Mouse (Mus musculus): ENCODE measurements around the gene Megf8.
A peak's percentile ranks its signal among the peaks of the same experiment; 100 is the strongest.

Gene Megf8

DNA sequence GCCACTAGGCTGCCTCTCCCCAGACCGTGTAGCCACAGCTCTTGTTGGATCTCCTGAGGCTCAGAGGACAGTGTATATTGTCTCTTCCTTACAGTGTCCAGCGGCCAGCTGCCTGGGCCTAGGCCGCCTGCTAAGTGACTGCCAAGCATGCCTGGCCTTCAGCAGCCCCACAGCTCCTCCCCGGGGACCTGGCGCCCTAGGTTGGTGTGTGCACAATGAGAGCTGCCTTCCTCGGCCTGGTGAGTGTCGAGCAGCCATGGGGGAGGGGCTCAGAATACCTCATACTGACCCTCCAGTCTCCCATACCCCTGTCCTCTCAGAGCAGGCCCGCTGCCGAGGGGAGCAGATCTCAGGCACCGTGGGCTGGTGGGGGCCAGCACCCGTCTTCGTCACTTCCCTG lies 17.5 kb downstream of the Megf8 start:
- DNase-seq (ENCODE audit: low spot score) = no peak

DNA sequence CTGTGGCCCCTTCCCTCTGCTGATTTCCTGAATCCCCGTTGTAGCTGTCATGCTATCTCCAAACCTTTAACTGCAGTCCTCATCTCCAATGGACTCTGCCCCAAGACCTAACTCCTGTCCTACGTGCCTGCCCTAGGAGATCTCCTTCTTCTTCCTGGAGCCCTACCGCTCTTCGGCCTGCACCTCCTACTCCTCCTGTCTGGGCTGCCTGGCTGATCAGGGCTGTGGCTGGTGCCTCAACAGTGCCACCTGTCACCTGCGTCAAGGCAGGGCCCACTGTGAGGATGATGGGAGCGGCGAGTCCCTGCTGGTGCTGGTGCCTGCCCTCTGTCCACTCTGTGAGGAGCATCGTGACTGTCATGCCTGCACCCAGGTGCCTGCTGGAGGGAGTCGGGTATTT lies 22.4 kb downstream of the Megf8 start:
- DNase-seq (ENCODE audit: low spot score) = no peak

DNA sequence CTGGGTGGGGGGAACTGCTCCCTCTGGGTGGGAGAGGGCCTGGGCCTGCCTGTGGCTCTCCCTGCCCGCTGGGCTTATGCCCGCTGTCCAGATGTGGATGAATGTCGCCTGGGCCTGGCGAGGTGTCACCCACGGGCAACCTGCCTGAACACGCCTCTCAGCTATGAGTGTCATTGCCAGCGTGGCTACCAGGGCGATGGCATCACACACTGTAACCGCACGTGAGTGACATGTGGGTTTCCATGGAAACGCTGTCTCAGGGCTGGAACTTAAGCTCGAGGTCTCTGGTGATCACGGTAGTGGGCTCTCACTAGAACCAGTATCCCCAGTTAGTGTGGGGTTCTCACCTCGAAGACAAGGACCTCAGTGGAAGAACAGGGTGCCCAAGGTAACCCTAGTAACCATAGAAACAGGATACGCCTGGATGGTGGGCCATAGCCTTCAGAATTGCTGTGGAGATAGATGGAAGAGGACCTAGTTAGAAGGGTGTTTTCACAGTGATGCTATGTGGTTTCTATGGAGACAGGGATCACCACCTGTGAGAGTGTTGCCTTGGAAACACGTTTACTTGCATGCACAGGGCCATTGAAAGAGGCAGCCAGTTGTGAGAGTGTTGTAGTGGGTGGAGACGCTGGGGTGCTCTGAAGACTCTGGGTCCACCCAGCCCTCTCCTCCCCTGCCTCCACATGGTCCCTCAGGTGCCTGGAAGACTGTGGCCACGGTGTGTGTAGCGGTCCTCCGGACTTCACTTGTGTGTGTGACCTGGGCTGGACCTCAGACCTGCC lies 24.2 kb downstream of the Megf8 start:
- DNase-seq (ENCODE audit: low spot score) = no peak

DNA sequence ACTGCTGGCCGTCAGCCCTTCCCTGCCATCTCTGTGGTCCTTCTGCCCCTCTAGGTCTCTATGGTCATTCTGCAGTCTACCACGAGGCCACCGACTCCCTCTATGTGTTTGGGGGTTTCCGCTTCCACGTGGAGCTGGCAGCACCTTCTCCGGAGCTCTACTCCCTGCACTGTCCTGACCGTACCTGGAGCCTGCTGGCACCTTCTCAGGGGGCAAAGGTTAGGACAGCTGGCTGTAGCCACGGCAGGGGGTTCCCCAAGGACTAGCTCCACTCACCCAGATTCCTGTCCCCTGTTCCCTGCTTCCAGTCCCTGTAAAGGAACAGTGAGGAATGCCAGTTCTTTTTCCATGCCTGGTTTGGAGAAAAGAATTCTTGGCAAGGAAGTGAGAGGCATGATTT lies 31.9 kb downstream of the Megf8 start:
- DNase-seq (ENCODE audit: low spot score) = no peak

DNA sequence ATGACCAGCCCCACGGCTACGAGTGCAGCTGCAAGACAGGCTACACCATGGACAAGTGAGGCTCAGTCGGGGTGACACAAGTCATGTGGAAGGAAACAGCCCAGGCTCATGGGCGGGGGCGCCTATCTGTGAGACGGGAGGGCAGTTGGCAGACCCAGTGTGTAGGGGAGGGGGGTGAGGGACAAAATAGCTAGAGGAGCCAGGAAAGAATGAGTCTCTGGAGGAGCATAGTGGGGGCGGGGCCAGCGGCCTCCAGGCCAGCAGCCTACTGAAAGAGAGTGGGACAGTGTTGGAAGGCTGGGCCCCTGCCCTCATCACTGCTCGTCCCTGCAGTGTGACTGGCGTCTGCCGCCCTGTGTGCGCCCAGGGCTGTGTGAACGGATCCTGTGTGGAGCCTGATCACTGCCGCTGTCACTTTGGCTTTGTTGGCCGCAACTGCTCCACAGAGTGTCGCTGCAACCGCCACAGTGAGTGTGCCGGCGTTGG lies 41.8 kb downstream of the Megf8 start:
- DNase-seq (ENCODE audit: low spot score) = no peak

DNA sequence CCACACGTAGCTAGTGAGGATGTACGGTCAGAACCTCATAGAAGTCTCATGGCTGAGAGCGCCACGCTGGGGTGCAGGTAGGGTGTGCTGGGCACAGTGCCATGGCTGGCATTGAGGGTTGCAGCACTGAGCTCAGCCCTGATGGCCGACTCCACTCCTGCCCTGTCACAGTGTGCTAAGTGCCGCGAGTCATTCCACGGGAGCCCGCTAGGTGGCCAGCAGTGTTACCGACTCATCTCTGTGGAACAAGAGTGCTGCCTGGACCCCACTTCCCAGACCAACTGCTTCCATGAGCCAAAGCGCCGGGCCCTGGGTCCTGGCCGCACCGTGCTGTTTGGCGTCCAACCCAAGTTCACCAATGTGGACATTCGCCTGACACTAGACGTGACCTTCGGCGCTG lies 46.2 kb downstream of the Megf8 start:
- DNase-seq (ENCODE audit: low spot score) = no peak

DNA sequence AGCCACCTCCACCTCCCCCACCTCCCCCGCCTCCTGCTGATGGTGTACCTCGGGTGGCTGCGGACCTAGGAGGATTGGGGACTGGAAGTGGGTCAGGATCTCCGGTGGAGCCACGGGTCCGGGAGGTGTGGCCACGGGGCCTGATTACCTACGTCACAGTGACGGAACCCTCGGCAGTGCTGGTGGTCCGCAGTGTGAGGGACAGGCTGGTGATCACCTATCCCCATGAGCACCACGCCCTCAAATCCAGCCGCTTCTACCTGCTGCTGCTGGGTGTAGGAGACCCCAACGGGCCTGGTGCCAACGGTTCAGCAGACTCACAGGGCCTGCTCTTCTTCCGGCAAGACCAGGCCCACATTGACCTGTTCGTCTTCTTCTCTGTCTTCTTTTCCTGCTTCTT lies 46.7 kb downstream of the Megf8 start:
- no peak for DNase-seq (ENCODE audit: low spot score)

DNA sequence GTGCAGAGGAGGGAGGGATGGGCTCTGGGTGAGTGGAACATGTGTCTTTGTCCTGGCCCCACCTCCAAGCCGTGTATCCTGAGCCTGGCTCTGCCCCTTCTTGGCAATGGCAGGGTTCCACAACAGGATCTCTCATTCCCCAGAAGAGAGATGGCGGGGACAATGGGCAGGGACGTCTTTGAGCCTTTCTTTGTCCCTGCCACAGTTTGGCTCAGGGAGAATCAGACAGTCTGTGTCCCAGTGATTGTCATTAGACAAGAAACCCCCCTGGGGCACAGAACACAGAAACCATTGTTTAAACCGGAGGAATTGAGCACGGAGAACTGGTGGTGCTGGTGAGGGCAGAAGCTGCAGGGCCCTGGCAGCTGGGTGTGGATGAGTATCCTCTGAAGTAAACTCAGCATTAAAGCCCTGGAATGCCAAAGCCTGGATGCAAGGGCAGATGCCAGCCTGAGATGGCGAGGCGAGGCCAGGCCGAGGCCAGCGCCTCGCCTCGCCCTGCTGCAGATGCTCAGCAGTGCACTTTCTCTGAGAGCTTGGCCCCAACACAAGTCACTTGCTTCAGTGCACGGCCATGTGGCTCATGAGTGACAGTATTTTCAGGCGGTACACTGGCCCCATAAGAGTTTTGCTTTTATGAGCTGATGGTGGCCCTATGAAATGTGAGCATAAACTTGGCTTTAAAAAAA lies 49.1 kb downstream of the Megf8 start:
- DNase-seq (ENCODE audit: low spot score) = no peak

DNA sequence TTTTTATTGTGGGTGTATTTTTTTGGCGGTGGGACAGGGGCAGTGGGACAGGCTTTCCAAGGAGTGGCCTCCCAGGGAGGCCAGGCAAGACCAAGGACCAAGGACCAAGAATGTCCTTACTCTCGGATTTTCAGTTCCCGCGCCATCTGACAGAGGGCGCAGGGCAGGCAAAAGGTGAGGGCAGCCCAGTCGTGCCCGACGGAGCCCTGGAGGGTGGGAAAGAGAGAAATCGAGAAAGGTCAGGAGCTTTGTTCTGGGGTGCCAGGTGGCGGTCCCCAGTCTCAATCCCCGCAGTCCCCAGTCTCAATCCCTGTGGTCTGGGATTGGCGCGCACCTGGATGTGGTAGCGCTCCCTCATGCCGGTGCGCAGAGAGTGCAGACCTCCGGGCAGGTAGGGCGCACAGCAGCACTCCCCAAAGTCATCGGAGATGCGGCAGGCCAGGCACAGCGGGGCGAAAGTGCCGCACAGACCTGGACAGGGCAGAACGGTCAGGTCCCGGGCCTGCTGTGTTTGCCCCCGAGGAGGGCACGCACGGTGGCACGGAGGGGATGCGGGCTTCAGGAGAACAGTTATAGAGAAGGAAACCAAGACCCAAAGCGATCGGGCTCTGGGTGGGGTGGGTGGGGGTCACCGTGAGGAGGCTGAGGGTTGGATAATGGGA lies 50.8 kb downstream of the Megf8 start:
- no peak for DNase-seq (ENCODE audit: low spot score)

DNA sequence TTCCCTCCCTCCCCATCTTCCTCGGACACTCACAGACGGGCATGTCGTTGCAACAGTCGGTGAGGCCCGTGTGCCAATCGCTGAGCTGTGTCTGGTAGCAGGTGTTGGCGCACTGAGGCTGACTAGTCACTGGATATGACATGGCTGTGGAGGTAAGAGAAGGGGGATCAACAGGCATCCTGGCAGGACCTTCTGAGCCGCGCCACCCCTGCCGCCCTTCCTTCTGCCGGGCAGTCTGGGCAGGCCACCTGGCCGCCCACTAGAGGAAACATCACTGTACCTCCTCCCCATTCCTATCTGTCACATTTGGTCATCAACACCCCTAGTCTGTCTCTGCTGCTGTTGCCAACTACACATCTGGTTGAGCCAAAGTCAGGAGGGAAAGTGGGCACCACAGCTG lies 51.4 kb downstream of the Megf8 start:
- DNase-seq (ENCODE audit: low spot score) = no peak

DNA sequence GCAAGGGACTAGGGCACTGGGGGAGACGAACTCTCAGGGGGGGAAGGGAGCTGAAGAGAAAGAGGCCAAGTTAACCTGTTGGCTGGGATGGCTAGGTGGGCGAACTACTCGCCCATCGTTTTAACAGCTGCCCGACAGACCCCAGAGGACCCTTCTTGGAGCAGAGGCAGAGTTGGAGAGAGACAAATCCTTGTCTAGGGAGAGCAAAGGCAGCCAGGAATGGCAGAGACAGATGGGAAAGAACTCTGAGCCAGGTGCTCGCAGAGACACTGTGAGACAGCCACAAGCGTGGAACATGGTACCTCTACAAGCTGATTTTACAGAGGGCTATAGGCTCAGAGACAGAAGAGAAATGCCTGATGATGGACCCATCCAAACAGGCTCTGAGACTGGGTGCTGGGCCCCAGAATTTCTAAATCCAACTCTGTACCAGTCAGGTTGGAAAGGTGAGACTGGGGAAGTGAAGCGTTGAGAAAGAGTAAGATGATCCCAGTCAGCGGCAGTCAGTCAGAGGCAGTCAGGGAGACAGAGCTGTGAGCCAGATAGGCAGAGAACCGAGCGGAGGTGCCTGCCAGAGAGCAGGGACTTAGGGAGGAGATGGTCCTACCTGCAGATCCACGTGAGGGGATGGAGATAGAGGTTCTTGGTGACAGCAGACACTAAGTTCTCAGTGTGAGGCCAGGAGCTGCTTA lies 52.2 kb downstream of the Megf8 start, which contains the start of gene Cnfn:
Gene Cnfn, minus strand, starts transcription at position 667 of the 692 bp plus-strand sequence.
- DNase-seq (ENCODE audit: low spot score) = no peak

DNA sequence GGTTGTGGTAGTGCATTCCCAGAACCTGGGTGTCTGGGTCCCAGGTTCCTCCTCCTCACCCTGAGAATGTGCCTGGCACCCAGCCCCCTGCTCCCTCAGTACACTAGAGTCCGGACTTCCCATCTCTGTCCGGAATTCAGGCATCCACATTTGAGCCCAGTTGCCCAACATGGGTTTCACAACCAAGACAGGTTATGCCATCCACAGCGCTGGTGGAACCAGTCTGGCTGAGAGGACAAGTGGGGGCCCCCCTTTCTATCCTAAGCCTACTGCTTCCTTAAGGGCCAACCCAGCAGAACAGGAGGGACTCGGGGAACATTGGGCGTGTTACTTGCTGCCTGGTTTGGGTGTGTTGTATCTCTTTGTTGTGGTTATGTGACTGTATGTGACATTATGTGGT lies 55.5 kb downstream of the Megf8 start:
- DNase-seq (ENCODE audit: low spot score) = no peak

DNA sequence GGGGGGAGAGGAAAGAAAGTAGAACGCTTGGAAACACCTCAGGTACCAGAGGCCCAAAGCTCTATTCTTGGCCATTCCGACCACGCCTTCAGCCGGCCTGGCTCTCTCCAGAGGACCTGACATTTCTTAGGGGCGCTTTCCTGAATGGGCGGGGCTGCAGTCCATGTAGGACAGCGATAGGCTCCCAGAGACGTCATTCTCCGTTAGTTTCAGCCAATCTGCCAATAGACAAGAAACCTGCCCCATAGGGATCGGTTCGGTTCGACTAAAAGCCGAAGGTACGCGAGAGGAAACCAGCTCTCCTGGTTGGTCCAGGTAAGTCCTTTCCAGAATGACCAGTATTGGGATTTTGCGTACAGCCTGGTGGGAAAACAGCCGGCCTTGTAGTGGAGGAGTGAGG lies 59.6 kb downstream of the Megf8 start:
- peak; percentile 75 for DNase-seq (ENCODE audit: low spot score)

DNA sequence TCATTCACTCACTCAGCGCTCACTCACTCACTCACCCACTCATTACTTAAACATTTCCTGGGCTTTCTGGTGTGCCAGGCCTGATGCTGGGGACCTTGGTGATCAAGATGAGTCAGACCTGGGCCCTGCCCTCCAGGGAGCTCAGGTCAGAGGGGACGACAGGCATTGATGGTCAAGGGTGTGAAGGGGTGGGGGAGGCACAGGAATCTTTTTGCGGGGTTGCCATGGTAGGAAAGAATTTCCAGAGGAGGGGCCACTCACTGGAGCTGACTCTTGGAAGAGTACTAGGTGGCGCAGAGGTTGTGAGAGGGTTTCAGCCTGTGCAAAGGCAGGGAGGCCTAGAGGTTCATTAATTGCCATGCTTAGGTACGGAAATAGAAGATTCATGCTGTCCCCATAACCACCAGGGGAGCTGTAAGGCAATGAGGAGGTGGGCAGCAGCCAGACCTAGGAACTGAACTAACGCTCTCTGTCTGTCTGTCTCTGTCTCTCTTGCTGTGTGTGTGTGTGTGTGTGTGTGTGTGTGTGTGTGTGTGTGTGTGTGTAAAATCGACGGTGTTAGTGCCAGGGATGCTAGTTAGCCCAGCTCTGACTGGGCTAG lies 60.2 kb downstream of the Megf8 start:
- DNase-seq (ENCODE audit: low spot score) = no peak

DNA sequence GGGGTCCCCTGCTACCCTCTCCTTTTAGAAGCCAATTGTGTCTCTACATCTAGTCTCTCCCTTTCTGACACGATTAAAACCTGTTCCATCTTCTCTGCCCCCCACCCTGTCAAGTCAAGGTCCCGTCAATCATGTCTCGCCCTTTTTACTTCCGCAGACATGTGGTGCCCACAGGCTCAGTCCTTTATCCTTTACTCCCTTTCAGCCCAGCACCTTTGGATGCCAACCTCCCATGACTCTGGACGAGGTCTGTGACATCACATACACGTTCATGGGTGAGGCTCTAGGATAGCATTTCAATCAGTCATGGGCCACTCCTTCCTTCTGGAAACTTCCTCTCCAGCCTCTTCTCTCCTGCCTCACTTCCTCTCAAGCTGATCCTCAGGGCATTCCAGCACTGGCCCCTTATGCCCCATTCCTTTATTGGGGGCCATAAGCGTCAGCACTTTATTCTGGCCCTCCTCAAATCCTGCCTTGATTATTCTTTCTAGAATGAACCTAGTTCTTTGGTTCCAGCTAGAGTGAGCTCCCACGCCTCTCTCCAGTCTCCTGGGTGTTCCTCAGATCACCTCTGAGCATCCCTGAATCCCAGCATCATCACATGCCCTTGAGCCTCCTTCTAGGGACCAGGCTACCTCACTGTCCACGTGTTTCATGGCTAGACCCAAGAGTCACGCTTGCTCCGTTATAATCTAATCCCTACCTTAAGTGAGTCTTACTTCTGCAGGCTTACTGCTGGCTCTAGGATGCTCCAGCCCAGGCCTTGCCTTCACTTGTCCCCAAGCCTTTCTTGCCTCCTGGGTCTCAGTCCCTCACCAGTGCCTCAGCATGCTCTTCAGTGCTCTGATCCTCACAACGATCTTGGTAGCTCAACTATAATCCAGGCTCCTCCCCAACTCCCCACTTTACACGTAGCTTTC lies 61.5 kb downstream of the Megf8 start:
- no peak for DNase-seq (ENCODE audit: low spot score)

DNA sequence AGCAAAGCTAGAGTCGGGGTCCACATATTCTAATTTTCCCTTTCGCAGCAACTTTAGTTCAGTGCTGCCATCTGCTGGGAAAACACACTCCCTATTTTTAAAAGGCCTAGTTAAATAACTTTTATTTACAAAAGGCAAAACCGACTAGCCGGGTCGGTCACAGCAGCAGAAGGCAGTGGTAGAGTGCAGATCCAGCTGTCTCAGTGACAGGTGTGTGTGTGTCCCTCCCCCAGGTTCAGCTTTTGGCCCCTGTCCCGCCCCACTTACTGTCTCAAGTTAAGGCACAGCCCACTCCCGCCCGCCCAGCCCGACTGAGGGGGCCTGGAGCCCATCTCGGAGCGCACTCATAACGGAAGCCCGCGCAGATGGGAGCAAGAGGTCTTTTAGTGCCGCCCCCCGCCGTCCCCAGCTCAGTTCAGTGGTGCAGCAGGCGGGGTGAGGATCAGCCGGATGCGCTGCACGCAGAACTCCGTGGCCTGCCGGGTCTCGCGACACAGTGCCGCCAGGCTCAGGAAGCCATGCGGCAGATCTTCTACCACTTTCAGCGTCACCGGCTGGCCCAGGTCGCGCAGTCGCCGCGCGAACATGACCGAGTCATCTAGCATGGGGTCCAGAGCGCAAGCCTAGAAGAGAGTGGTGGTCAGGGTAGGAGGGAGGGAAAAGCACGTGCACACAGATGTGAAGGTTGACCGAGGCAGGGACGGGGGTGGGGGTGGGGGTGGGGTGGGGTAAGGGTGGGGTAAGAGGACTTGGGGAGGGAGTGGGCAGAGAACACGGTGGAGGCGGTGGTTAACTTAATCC lies 62.8 kb downstream of the Megf8 start:
- no peak for DNase-seq (ENCODE audit: low spot score)

DNA sequence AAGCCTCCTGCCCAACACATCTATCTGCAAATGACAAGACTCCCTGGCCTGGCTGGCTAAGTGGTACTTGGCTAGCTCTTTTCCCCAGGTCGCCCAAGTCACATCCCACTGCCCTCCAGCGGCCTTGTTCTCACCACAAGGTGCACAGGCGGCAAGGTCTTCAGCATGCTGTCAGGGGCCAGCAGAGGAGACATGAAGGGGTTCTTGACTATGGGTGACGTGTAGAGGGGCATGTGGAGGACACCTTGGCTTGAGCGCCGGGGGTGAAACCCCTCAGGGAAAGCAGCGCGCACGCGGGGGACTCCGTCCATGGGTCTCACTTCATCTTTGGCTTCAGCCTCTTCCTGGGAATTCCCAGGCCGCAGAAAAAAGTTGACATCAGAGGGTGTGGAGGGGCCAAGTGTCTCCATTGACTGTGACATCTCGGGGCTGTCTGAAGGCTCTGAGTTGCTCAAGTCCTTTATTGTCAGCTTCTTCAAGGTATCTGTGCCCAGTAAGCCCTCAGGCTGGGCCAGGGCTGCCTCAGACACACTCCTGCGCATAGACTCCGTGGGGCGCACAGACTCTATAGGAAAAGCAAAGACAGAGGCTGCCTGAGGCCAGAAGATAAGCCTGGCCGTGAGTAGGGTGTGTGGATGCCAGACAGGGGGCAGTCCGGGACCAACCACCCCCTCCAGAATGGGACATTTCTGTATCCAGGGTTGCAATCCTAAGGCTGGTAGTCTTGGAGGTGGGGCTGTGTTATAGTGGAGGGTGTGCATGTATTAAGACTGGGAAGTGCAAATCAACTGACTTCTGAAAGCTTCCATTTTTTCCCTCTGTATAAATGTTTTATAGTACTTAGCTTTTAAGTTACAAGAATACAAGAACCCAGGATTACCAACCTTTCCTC lies 63.7 kb downstream of the Megf8 start:
- DNase-seq (ENCODE audit: low spot score) = no peak

DNA sequence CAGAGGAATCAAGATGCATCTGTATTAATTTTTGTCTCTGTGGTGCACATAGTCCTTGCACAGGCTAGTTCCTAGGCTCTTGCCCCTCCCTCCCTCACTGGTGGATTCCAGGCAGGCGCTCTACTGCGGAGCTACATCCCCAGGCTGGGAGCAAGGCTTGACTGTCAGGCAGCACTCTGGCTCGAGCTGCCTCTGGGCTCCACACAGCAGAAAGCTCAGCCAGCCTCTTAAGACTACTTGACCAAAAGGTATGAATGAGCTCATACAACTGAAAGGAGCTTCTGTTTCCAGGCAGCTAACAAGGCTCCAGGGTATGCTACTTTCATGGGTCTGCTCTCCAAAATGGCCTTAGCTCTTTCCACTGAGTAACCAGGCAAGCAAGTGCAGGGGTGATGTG lies 64.3 kb downstream of the Megf8 start:
- DNase-seq (ENCODE audit: low spot score) = no peak

DNA sequence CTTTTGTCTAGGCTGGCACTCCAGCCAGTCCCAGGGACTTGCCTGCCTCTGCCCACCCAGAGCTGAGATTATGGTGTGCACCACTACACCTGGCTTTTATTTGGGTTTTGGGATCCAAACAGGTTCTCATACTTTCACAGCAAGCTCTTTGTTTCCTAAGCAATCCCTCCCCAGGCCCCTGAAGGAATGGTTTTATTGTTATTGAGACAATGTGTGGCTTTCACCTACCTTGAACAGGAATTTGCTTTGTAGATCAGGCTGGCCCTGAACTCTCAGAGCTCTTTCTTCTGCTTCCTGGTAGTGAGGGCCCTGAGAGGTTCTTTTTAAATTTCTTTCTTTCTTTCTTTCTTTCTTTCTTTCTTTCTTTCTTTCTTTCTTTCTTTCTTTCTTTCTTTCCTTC lies 65.6 kb downstream of the Megf8 start:
- no peak for DNase-seq (ENCODE audit: low spot score)

Data from ovary, postnatal 10 days (tissue).